Mouse (Mus musculus) heart, adult 2 months (tissue): ENCODE measurements around the gene Wipi2.

Experiments used
- CTCF ChIP-seq: fragments of 200-600 bp; IDR thresholded peaks from 2 replicates; pipeline ENCODE4 v1.8.1; 2022; ENCODE audit warnings: antibody characterized with exemption, mild to moderate bottlenecking, moderate library complexity
- EP300 ChIP-seq: fragments of 200-500 bp; IDR thresholded peaks from 2 replicates; pipeline ENCODE4 v1.6.1; 2011; ENCODE audit warnings: low read depth, low read length, control low read depth; ENCODE audit not compliant: insufficient read depth
- POLR2A ChIP-seq: fragments of 200-500 bp; IDR thresholded peaks from 2 replicates; pipeline ENCODE4 v1.6.1; 2011; ENCODE audit warnings: mild to moderate bottlenecking, low read depth, low read length, control low read depth; ENCODE audit not compliant: insufficient read depth

- TF ChIP-seq EP300 (no peak), POLR2A (no peak), CTCF (no peak)
These were observed 31.8 kb upstream of the Wipi2 start for GRCm38 (mm10) chr5:142595698-142596097.
